In the genomic region with DNA sequence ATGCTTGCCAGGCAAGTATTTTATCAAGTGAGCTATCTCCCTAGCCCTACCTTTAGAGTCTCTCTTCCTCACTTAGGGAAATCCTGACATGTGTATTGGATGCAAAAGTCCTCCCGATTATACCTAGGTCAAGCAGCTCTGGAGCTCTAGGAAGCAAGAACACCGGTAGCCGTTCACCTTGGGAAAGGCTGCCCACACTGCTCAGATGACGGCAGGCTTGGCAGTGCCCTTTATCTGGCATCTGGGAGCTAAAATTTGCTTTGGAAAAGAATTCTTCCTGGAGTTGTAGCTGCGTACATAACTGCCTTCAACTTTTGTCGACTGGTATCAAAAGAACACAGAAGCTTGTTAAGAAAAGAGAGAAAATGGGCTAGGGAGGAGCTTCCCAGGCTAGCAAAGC, we compare ENCODE assay signal across 15 mouse cellular contexts. TPM values are rescaled to one million over a fixed set of nuclear protein-coding genes. Genes with fewer than 3 reads are reported as not detected.
DNase-seq lines count a peak whose midpoint lies in the region; ATAC-seq and TF ChIP-seq lines count a peak whose summit lies in the region.
"Had no signal": no experiment of that assay in that cellular context is flagged by ENCODE, and none has a peak within 500 bp of the region (broad histone marks: within the 10 kb centered on the region; RNA-seq: fewer than 3 reads in every experiment).

No protein-coding gene starts in this region.

- peaks cover 28% of the 10 kb centered on the region for H3K36me3 ChIP-seq in kidney, embryonic 16.5 days (ENCODE audit: insufficient read depth, low read length)
- H3K36me3 ChIP-seq: liver, embryonic 15.5 days had no signal

- TF ChIP-seq POLR2A in cortical plate, adult 2 months (IDR thresholded peaks at IDR 0.05; ENCODE audit: extremely low read depth, insufficient read depth, low read length), result no peak

- H3K4me3 ChIP-seq in kidney, embryonic 16.5 days (ENCODE audit: low read length), result no peak overlapping the region
- no peak overlapping the region for H3K4me3 ChIP-seq in cortical plate, adult 2 months (ENCODE audit: insufficient read depth, low read length)
- H3K4me3 ChIP-seq: limb, embryonic 13.5 days; liver, embryonic 15.5 days had no signal

- H3K27ac ChIP-seq in kidney, embryonic 16.5 days (ENCODE audit: low read length), result 0 out of 2 replicates have a peak overlapping the region, but pooled peaks have one; percentile 0
- H3K27ac ChIP-seq in cortical plate, adult 2 months (ENCODE audit: insufficient read depth, low read length), result peak overlapping the region; percentile 9; the same call in 1 of the 2 replicates
- H3K27ac ChIP-seq: limb, embryonic 13.5 days; liver, embryonic 15.5 days had no signal

- ATAC-seq in kidney, embryonic 16.5 days (ENCODE audit: low FRiP score, low TSS enrichment), result no peak
- ATAC-seq in frontal cortex, adult (ENCODE audit: low TSS enrichment), result no peak
- ATAC-seq: CD4-positive, CD25-positive, alpha-beta regulatory T cell, adult 4 months; hindbrain, embryonic 16.5 days; midbrain, embryonic 16.5 days had no signal

- no peaks in the 10 kb centered on the region for H3K27me3 ChIP-seq in kidney, embryonic 16.5 days (ENCODE audit: insufficient read depth, low read length)
- H3K27me3 ChIP-seq: liver, embryonic 15.5 days had no signal

- TF ChIP-seq CTCF in cortical plate, adult 2 months (IDR thresholded peaks at IDR 0.05; ENCODE audit: extremely low read depth, insufficient read depth, low read length), result no peak

- H3K4me2 ChIP-seq in kidney, embryonic 16.5 days (replicated peaks; ENCODE audit: low read depth, low read length), result no peak overlapping the region
- H3K4me2 ChIP-seq: limb, embryonic 13.5 days; liver, embryonic 15.5 days had no signal

- H3K4me1 ChIP-seq in kidney, embryonic 16.5 days (ENCODE audit: insufficient read depth, low read length), result peaks cover 55% of the 10 kb centered on the region
- peaks cover 20% of the 10 kb centered on the region for H3K4me1 ChIP-seq in cortical plate, adult 2 months (ENCODE audit: control insufficient read depth, insufficient read depth, low read length)
- H3K4me1 ChIP-seq: liver, embryonic 15.5 days had no signal

- DNase-seq in gastrocnemius, adult 18-20 months (ENCODE audit: low spot score), result peak; percentile 39
- no peak for DNase-seq in gastrocnemius, postnatal 25 days
- no peak for DNase-seq in kidney, adult 9 months
- DNase-seq in adrenal gland, postnatal 25 days, result peak; percentile 41
- DNase-seq in cerebellum, adult 8-10 months, result no peak
- DNase-seq: kidney, adult 11 months had no signal

- H3K9me3 ChIP-seq in kidney, embryonic 16.5 days (ENCODE audit: low read length), result no peaks in the 10 kb centered on the region
- H3K9me3 ChIP-seq: limb, embryonic 13.5 days; liver, embryonic 15.5 days had no signal

- H3K9ac ChIP-seq in kidney, embryonic 16.5 days (replicated peaks; ENCODE audit: low read length), result no peak overlapping the region
- H3K9ac ChIP-seq: limb, embryonic 13.5 days; liver, embryonic 15.5 days had no signal

- WGBS in kidney, embryonic 16.5 days, result 67% methylated on average over 6 of the region's 6 CpGs

RNA-seq across cellular contexts. Expression of gene Pbx1, which starts 37.5 kb away (rescaled TPM):
- 10 to 100 TPM; 25.2 to 28.0 TPM for total RNA-seq in gastrocnemius, adult 18-20 months (2021)
- 10 to 100 TPM; 19.3 to 19.9 TPM for total RNA-seq in gastrocnemius, postnatal 25 days (2021)
- 67.3 and 75.5 TPM in 2 replicates for polyA plus RNA-seq in kidney, embryonic 16.5 days (2015; fragmentation: Nextera tagmentation; extraction: Ambion mirVana)
- 194 and 198 TPM in 2 replicates for total RNA-seq in adrenal gland, postnatal 25 days (2021)
- 63.4 and 65.5 TPM in 2 replicates for polyA plus RNA-seq in cortical plate, adult 2 months (2012; rRNA removed)
- total RNA-seq: MEL had no signal

Comparison
In these comparisons a context has a peak if more than half of its experiments do, and no peak if none do; other contexts are left out.
1. DNase-seq: peak in gastrocnemius, adult 18-20 months (single experiment) and adrenal gland, postnatal 25 days (single experiment); none in gastrocnemius, postnatal 25 days (single experiment), kidney, adult 9 months (single experiment) and cerebellum, adult 8-10 months (single experiment).